Mouse (Mus musculus) gastrocnemius, postnatal 4 days (tissue): ENCODE data around the gene Cdkl3. TPM values are rescaled to one million over a fixed set of nuclear protein-coding genes. Genes with fewer than 3 reads are reported as not detected.

Experiments
- DNase-seq, 2 experiments: peaks; one replicate each; pipeline ENCODE4 v3.0.0; 2021 to 2022; ENCODE audit warnings: low spot score in 2 of 2, mixed read lengths in 2 of 2
- total RNA-seq, 2 experiments: library from RNA; stranded (reverse); gene quantifications; 2 replicates each; pipeline ENCODE4 v1.2.3; 2021

Gene Cdkl3
- total RNA-seq, 2 experiments from 2014 or later, result 11.1 to 14.0 TPM

- DNase-seq, result no peak
Measured at GRCm38 (mm10) chr11:52011011-52011410, 7.0 kb downstream of the Cdkl3 start.

GRCm38 (mm10) chr11:52011541-52011940 is 7.5 kb downstream of the Cdkl3 start:
- no peak for DNase-seq

GRCm38 (mm10) chr11:52018217-52018616 is 14.2 kb downstream of the Cdkl3 start:
- no peak for DNase-seq

GRCm38 (mm10) chr11:52032356-52032755 is 28.3 kb downstream of the Cdkl3 start:
- no peak for DNase-seq

- no peak for DNase-seq
Measured at GRCm38 (mm10) chr11:52033953-52034352, 29.9 kb downstream of the Cdkl3 start.

GRCm38 (mm10) chr11:52035905-52036304 is 31.9 kb downstream of the Cdkl3 start:
- DNase-seq, result no peak

- no peak for DNase-seq
Measured at GRCm38 (mm10) chr11:52037659-52038058, 33.6 kb downstream of the Cdkl3 start.

- DNase-seq, result no peak
Measured at GRCm38 (mm10) chr11:52043224-52043623, 39.2 kb downstream of the Cdkl3 start.

- no peak for DNase-seq
Measured at GRCm38 (mm10) chr11:52044156-52044555, 40.1 kb downstream of the Cdkl3 start.

- DNase-seq, result no peak
Measured at GRCm38 (mm10) chr11:52046446-52047165, 42.6 kb downstream of the Cdkl3 start.

GRCm38 (mm10) chr11:52053371-52053770 is 49.4 kb downstream of the Cdkl3 start:
- no peak for DNase-seq

GRCm38 (mm10) chr11:52054728-52055127 is 50.7 kb downstream of the Cdkl3 start:
- DNase-seq, result no peak

- DNase-seq, result no peak
Measured at GRCm38 (mm10) chr11:52056198-52056597, 52.2 kb downstream of the Cdkl3 start.

GRCm38 (mm10) chr11:52059001-52059400 is 55.0 kb downstream of the Cdkl3 start:
- no peak for DNase-seq

GRCm38 (mm10) chr11:52060315-52060714 is 56.3 kb downstream of the Cdkl3 start:
- DNase-seq, result no peak

- no peak for DNase-seq
Measured at GRCm38 (mm10) chr11:52062406-52062805, 58.4 kb downstream of the Cdkl3 start.

- DNase-seq, result no peak
Measured at GRCm38 (mm10) chr11:52064398-52064797, 60.4 kb downstream of the Cdkl3 start.

GRCm38 (mm10) chr11:52065841-52066240 is 61.8 kb downstream of the Cdkl3 start:
- no peak for DNase-seq

GRCm38 (mm10) chr11:52071768-52072167 is 67.7 kb downstream of the Cdkl3 start:
- DNase-seq, result no peak

- DNase-seq, result no peak
Measured at GRCm38 (mm10) chr11:52073528-52074170, 69.6 kb downstream of the Cdkl3 start.

- DNase-seq, result no peak
Measured at GRCm38 (mm10) chr11:52074626-52075470, 70.8 kb downstream of the Cdkl3 start.
